Mouse (Mus musculus): ENCODE measurements around the gene Pramef8. TPM values are rescaled to one million over a fixed set of nuclear protein-coding genes. Genes with fewer than 3 reads are reported as not detected.
A peak's percentile ranks its signal among the peaks of the same experiment; 100 is the strongest.
"Not testable (repeated sequence)": the region's sequence is repeated elsewhere in the genome, so short reads cannot be mapped to it uniquely, and the experiment has no call there.

Gene Pramef8
- 10 to 100 TPM in 1 of 2 experiments, 1 to 10 TPM in 1; 9.9 to 11.9 TPM for total RNA-seq (2021)
- long read RNA-seq, experiment 1, transcript Pramef8-201 (4 exons, 3,260 nt), result major isoform, 11 of 17 reads
- long read RNA-seq, experiment 1, partial matches to known transcripts, result 2 of 17 reads
- long read RNA-seq, experiment 1, other reads (novel, unspliced or antisense), result 1 of 17 reads
- long read RNA-seq, experiment 2, transcript Pramef8-201 (4 exons, 3,260 nt), result major isoform, 11 of 16 reads
- long read RNA-seq, experiment 2, partial matches to known transcripts, result 1 of 16 reads
- long read RNA-seq, experiment 2, other reads (novel, unspliced or antisense), result 0 of 16 reads

- peak; percentile 92 to 96 for DNase-seq (ENCODE audit: low spot score in 2 of 2)
Observed at GRCm38 (mm10) chr4:143412219-143413092, at the start of gene Pramef8. Gene Pramef8, plus strand, starts transcription at chr4:143412426.

- DNase-seq (ENCODE audit: low spot score in 2 of 2), result no peak
Observed at GRCm38 (mm10) chr4:143366415-143367041, 45.7 kb upstream of the Pramef8 start.

- DNase-seq (ENCODE audit: low spot score in 2 of 2), result no peak
Observed at GRCm38 (mm10) chr4:143379480-143379879, 32.7 kb upstream of the Pramef8 start.

- DNase-seq (ENCODE audit: low spot score in 2 of 2), result peak; percentile 17 to 43
Observed at GRCm38 (mm10) chr4:143379931-143380715, 32.1 kb upstream of the Pramef8 start.

- DNase-seq (ENCODE audit: low spot score in 2 of 2), result peak in 1 of 2 experiments; percentile 14
Observed at GRCm38 (mm10) chr4:143380716-143381004, 31.6 kb upstream of the Pramef8 start.

GRCm38 (mm10) chr4:143382163-143382562 lies 30.1 kb upstream of the Pramef8 start:
- peak in 1 of 2 experiments; percentile 26 for DNase-seq (ENCODE audit: low spot score in 2 of 2)

- DNase-seq (ENCODE audit: low spot score in 2 of 2), result no peak
Observed at GRCm38 (mm10) chr4:143383646-143384045, 28.6 kb upstream of the Pramef8 start.

GRCm38 (mm10) chr4:143388955-143389702 lies 23.1 kb upstream of the Pramef8 start:
- peak in 1 of 2 experiments; percentile 25 for DNase-seq (ENCODE audit: low spot score in 2 of 2)

GRCm38 (mm10) chr4:143394181-143394580 lies 18.0 kb upstream of the Pramef8 start, which contains the start of gene Pramel1:
Gene Pramel1, plus strand, starts transcription at chr4:143394428.
- no peak for DNase-seq (ENCODE audit: low spot score in 2 of 2)

- DNase-seq (ENCODE audit: low spot score in 2 of 2), result peak in 1 of 2 experiments; percentile 14
Observed at GRCm38 (mm10) chr4:143411566-143412218, 534 bp upstream of the Pramef8 start.

- no peak for DNase-seq (ENCODE audit: low spot score in 2 of 2)
Observed at GRCm38 (mm10) chr4:143413621-143414020, 1.4 kb downstream of the Pramef8 start.

GRCm38 (mm10) chr4:143414121-143414520 lies 1.9 kb downstream of the Pramef8 start:
- peak in 1 of 2 experiments; percentile 6 for DNase-seq (ENCODE audit: low spot score in 2 of 2)

- DNase-seq (ENCODE audit: low spot score in 2 of 2), result not testable (repeated sequence)
Observed at GRCm38 (mm10) chr4:143426770-143427169, 14.5 kb downstream of the Pramef8 start.

- DNase-seq (ENCODE audit: low spot score in 2 of 2), result no peak
Observed at GRCm38 (mm10) chr4:143450224-143450623, 38.0 kb downstream of the Pramef8 start, which contains the start of gene Oog4. Gene Oog4, minus strand, starts transcription at chr4:143450324.

Other genes with a start within 250 kb of the Pramef8 start
- gene Prdm2, start 199.4 kb upstream of the Pramef8 start, total RNA-seq (2021), result 10 to 100 TPM; 34.9 to 35.4 TPM
- 10 to 100 TPM; 14.2 to 19.7 TPM for gene Pdpn, start 112.9 kb upstream of the Pramef8 start, total RNA-seq (2021)
- under 1 TPM; 0.81 to 0.95 TPM for gene Lrrc38, start 62.7 kb upstream of the Pramef8 start, total RNA-seq (2021)
- not detected for gene Pramel1, start 18.0 kb upstream of the Pramef8 start, total RNA-seq (2021)
- gene Oog4, start 37.9 kb downstream of the Pramef8 start, total RNA-seq (2021), result not detected
- not detected for gene Gm13043, start 98.9 kb downstream of the Pramef8 start, total RNA-seq (2021)
- gene Gm13040, start 123.5 kb downstream of the Pramef8 start, total RNA-seq (2021), result not detected
- not detected for gene BC080695, start 139.3 kb downstream of the Pramef8 start, total RNA-seq (2021)
- gene Gm13057, start 139.3 kb downstream of the Pramef8 start, total RNA-seq (2021), result not detected
- not detected for gene Gm13083, start 202.6 kb downstream of the Pramef8 start, total RNA-seq (2021)
- gene Gm13088, start 244.8 kb downstream of the Pramef8 start, total RNA-seq (2021), result not detected

All from layer of hippocampus, postnatal 14 days (tissue).